Mouse (Mus musculus): Measurements from ENCODE around the gene Rnaseh2c. TPM values are rescaled to one million over a fixed set of nuclear protein-coding genes. Genes with fewer than 3 reads are reported as not detected.

Rnaseh2c gene
- polyA plus RNA-seq, 1 experiment from 2014 or later = 79.1 TPM

DNA sequence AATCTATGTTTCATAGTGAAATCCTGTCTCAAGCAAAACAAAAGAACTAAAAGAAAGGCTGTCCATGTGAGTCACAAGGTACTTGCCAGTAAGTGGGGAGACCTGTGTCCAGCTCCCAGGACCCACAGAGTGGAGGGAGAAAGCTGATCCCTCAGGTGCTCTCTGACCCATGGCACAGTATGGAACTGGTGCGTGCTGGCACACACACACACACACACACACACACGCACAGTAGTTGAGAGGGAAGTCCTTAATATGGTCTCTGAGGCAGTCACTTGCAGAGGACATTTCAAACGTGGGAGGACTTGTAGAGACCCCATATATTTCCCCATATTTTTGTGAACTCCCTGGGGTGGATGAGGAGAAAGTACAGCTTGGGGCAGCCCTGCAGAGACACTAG is 39.8 kb upstream of the Rnaseh2c start:
- TF ChIP-seq CTCF (IDR thresholded peaks at IDR 0.05) = no peak
- peaks cover 12% of the 10 kb centered on the region for H3K27me3 ChIP-seq
- DNase-seq (ENCODE audit: low read depth, low spot score) (no peak), ATAC-seq (no peak)
- CTCF ChIA-PET = interaction anchor here (1.5 to 15.0 kb wide), 2 partner anchors 8 to 31 kb away, joined by 5 to 157 read pairs; no protein-coding TSS in a partner anchor
- POLR2A ChIA-PET = no interaction called here
- in situ Hi-C loops (cut with MboI; ENCODE audit: low pct_unique_long_range_greater_than_20kb) = no loop called here

DNA sequence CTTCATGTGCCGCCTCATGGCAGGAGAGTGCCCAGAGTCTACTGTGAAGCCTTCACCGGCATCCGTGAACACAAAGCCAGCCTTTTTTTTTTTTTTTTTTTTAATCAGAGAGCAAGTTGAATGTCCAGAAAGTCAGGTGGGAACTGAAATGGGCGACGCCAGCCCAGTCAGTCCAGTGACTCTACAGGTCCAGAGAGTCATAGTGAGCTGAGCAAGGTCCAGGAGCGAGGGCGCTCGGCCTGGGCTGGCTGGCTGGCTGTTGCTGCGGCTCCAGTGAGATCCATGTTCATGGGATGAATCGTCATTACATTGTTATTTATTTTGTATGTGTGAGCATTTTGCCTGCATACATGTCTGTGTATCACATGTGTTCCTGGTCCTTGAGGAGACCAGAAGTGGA is 38.9 kb upstream of the Rnaseh2c start:
- peaks cover 12% of the 10 kb centered on the region for H3K27me3 ChIP-seq
- POLR2A ChIA-PET = interaction anchor here (0.6 to 0.7 kb wide), 3 partner anchors 10 to 1412 kb away, joined by 3 to 7 read pairs (median 5); partner anchors contain the start of gene Rin1
- in situ Hi-C loops (cut with MboI; ENCODE audit: low pct_unique_long_range_greater_than_20kb) = no loop called here
- no peak for DNase-seq (ENCODE audit: low read depth, low spot score)
- no peak for ATAC-seq
- CTCF ChIA-PET = interaction anchor here (1.5 to 15.0 kb wide), 2 partner anchors 9 to 32 kb away, joined by 5 to 157 read pairs; no protein-coding TSS in a partner anchor
- TF ChIP-seq CTCF (IDR thresholded peaks at IDR 0.05) = no peak

DNA sequence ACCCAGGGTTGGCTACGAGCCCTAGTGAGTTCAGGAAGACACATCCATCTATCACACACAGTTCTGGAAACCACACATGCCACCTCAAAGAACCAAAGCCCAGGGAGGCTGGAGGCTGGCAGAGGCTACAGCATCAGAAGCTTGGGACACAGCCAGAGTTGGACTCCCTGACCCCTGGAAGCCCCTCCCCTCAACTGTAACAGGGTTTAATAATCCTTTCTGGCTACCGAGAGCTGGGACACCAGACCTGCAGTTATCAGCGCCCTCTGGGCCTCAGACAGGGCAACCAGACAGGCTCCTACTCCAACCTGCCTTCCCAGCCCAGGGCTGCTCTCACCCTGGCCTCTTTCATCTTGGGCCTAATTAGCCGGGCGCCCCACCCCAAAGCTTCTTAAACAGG is 35.4 kb upstream of the Rnaseh2c start:
- CTCF ChIA-PET = interaction anchor here (1.2 to 15.0 kb wide), 4 partner anchors 10 to 56 kb away, joined by 3 to 157 read pairs (median 16); partner anchors contain the start of gene Snx32
- no peak for TF ChIP-seq CTCF (IDR thresholded peaks at IDR 0.05)
- in situ Hi-C loops (cut with MboI; ENCODE audit: low pct_unique_long_range_greater_than_20kb) = no loop called here
- POLR2A ChIA-PET = interaction anchor here (1.1 kb wide), 1 partner anchor 36 kb away, joined by 3 read pairs; no protein-coding TSS in a partner anchor
- DNase-seq (ENCODE audit: low read depth, low spot score) (peak; percentile 46), ATAC-seq (no peak)
- no peaks in the 10 kb centered on the region for H3K27me3 ChIP-seq

GRCm38 (mm10) chr19:5567180-5567533 is 34.5 kb upstream of the Rnaseh2c start:
- in situ Hi-C loops (cut with MboI; ENCODE audit: low pct_unique_long_range_greater_than_20kb) = no loop called here

DNA sequence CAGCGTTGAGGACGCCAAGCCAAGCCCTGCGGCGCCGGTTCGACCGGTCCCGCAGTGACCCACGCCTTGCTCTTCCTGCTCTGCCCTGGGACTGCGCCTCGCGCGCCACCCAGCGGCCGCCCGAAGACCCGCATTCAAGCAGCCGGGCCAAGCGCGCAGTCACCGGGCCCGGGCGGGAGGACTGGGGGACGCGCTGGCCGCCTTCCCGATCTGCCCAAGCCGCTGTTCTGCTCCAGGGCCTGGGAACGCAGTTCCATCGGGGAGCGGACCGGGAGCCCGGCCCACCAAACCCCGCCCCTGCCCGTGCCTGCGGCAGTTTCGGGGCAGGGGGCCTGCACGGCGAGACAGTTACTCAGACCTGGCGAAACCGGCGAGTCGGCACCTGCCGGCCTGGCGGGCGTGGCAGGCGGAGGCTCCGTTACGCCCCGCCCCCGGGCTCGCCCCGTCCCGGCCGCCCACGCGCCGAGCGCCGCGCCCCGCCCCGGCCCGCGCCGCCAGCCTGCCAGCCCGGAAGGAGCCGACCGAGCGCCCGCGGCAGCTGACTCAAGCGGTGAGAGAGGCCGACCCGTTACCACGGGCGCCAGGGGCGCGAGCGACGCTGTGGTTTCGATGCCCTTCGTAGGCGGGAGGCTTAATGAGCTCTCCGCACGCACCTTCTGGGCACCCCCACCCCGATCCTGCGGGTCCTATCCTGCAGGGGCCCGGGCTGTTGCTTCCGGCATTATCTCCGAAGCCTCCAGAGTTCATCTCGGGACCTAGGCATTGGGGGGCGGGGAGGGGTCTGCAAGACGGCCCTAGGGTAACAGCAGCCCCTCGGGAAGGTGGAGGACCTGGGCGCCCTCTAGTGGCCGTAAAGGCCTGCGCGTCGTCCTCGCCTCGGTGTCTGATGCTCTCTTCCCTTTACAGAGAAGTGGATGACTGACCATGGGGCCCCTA is 33.9 kb upstream of the Rnaseh2c start, which contains the start of gene Ap5b1:
TSS of gene Ap5b1 (plus strand) at position 492 of the 936 bp plus-strand sequence.
- ChIA-PET POLR2A (interaction anchor here (0.7 to 1.6 kb wide), 6 partner anchors 8 to 234 kb away, joined by 3 to 5 read pairs (median 3); partner anchors contain the start of genes Ovol1 and Rela), CTCF (interaction anchor here (0.6 to 15.0 kb wide), 27 partner anchors 9 to 219 kb away, joined by 3 to 157 read pairs (median 4); partner anchors contain the start of genes Kat5, Map3k11, Mus81 and Pcnx3)
- DNase-seq (ENCODE audit: low read depth, low spot score) (peak; percentile 41), ATAC-seq (peak; percentile 62)
- in situ Hi-C loops (cut with MboI; ENCODE audit: low pct_unique_long_range_greater_than_20kb) = no loop called here
- no peak for TF ChIP-seq CTCF (IDR thresholded peaks at IDR 0.05)
- H3K27me3 ChIP-seq = no peaks in the 10 kb centered on the region

More at GRCm38 (mm10) chr19:5567180-5567533, 34.5 kb upstream of the Rnaseh2c start:
- TF ChIP-seq CTCF (IDR thresholded peaks at IDR 0.05) = no peak
- no peaks in the 10 kb centered on the region for H3K27me3 ChIP-seq
- DNase-seq (ENCODE audit: low read depth, low spot score) = peak; percentile 6
- POLR2A ChIA-PET = no interaction called here
- ATAC-seq = peak; percentile 36
- CTCF ChIA-PET = interaction anchor here (1.2 to 15.0 kb wide), 6 partner anchors 11 to 143 kb away, joined by 3 to 157 read pairs (median 10); partner anchors contain the start of gene Snx32

DNA sequence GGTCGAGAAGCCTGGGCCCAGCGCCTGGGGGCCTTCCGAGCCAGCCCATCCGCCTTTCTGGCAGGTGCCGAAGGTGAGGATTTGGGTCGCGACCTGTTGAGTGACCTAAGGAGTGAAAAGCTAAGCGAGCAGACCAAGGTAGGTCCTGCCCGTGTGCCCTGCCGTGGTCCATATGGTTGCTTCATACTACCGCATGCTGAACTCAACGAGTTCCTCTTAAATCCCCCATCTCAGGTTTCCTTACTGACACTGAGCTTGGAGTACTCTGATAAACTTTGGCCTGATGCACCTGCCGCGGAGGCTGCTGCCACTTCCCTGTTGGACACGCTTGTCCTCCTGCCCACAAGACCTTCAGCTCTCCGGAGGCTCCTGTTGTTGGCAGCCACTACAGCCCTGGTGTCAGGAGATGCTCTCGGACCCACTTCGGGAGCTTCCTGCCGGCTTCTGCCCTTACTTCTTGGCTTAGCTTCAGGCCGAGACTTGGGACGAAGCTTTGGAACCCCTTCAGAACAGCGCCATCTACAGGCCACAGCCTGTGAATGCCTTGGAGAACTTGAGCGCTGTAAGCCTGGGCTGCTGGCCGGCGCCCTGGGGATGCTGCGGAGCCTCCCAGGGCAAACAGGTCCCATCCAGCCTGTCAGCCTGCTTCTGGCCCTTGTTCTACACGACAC is 33.1 kb upstream of the Rnaseh2c start:
- POLR2A ChIA-PET = interaction anchor here (0.7 to 2.0 kb wide), 8 partner anchors 9 to 233 kb away, joined by 3 to 7 read pairs (median 3); partner anchors contain the start of genes Ovol1 and Rela
- in situ Hi-C loops (cut with MboI; ENCODE audit: low pct_unique_long_range_greater_than_20kb) = no loop called here
- no peaks in the 10 kb centered on the region for H3K27me3 ChIP-seq
- DNase-seq (ENCODE audit: low read depth, low spot score) (peak; percentile 68), ATAC-seq (no peak)
- CTCF ChIA-PET = interaction anchor here (0.6 to 15.0 kb wide), 27 partner anchors 10 to 219 kb away, joined by 3 to 157 read pairs (median 4); partner anchors contain the start of genes Kat5, Map3k11, Mus81 and Pcnx3
- TF ChIP-seq CTCF (IDR thresholded peaks at IDR 0.05) = no peak

DNA sequence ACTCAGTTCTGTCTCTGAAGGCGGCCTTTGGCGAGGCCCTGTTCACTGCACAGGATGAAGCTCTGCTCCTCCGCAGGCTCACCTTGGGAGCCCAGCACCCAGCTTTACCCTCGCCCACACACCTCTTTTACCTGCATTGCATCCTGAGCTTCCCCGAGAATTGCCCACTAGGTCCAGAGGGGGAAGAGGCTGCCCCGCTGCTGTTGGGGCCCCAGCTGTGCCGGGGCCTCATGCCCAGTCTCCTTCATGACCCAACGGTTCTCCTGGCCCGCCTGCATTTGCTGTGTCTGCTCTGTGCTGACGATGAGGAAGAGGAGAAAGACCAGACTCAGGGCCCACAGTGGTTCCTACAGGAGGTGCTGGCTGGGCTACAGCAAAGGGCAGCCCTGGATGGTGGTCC is 32.2 kb upstream of the Rnaseh2c start:
- no peaks in the 10 kb centered on the region for H3K27me3 ChIP-seq
- no peak for ATAC-seq
- TF ChIP-seq CTCF (IDR thresholded peaks at IDR 0.05) = no peak
- ChIA-PET CTCF (interaction anchor here (1.3 to 15.0 kb wide), 7 partner anchors 11 to 106 kb away, joined by 3 to 157 read pairs (median 13); no protein-coding TSS in a partner anchor), POLR2A (interaction anchor here (1.6 to 2.0 kb wide), 2 partner anchors 34 to 40 kb away, joined by 5 to 7 read pairs; no protein-coding TSS in a partner anchor)
- no peak for DNase-seq (ENCODE audit: low read depth, low spot score)
- in situ Hi-C loops (cut with MboI; ENCODE audit: low pct_unique_long_range_greater_than_20kb) = no loop called here

GRCm38 (mm10) chr19:5570353-5571246 is 31.1 kb upstream of the Rnaseh2c start:
- POLR2A ChIA-PET = interaction anchor here (0.6 to 2.0 kb wide), 3 partner anchors 23 to 45 kb away, joined by 3 to 7 read pairs (median 4); no protein-coding TSS in a partner anchor
- in situ Hi-C loops (cut with MboI; ENCODE audit: low pct_unique_long_range_greater_than_20kb) = no loop called here
- CTCF ChIA-PET = interaction anchor here (1.3 to 15.0 kb wide), 5 partner anchors 10 to 141 kb away, joined by 3 to 157 read pairs (median 13); no protein-coding TSS in a partner anchor
- H3K27me3 ChIP-seq = no peaks in the 10 kb centered on the region
- no peak for ATAC-seq
- DNase-seq (ENCODE audit: low read depth, low spot score) = no peak
- TF ChIP-seq CTCF (IDR thresholded peaks at IDR 0.05) = no peak

DNA sequence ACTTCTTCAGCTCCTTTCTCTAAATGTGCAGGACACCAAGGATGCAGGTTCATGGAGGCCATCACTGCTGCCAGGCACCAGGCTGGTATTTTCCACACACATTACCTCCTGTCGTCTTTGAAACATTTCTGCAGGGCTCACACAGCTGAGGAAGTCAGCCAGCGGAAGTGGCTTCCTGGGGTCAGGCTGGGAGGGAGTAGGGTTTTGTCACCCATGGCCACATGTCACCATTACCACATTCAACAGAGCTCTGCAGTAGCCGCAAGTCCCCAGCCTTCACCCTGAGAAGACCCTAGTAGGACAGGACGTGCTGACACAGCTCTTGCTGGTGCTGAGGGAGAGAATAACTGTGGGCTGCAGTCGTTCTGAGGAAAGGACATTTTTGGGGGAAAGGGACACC is 29.8 kb upstream of the Rnaseh2c start:
- no peak for TF ChIP-seq CTCF (IDR thresholded peaks at IDR 0.05)
- CTCF ChIA-PET = interaction anchor here (1.3 to 15.0 kb wide), 4 partner anchors 17 to 142 kb away, joined by 3 to 157 read pairs (median 6); no protein-coding TSS in a partner anchor
- DNase-seq (ENCODE audit: low read depth, low spot score) (no peak), ATAC-seq (no peak)
- H3K27me3 ChIP-seq = no peaks in the 10 kb centered on the region
- POLR2A ChIA-PET = interaction anchor here (0.6 to 1.4 kb wide), 2 partner anchors 46 to 62 kb away, joined by 3 to 4 read pairs; no protein-coding TSS in a partner anchor
- in situ Hi-C loops (cut with MboI; ENCODE audit: low pct_unique_long_range_greater_than_20kb) = no loop called here

All from Patski (cell line).